Mouse (Mus musculus) MN1 (cell line): Measurements from ENCODE around the gene Cfap45.
A peak's percentile ranks its signal among the peaks of the same experiment; 100 is the strongest.

ENCODE experiments used
- DNase-seq: peaks from one replicate; pipeline ENCODE4 v3.0.0-alpha.2; 2016; ENCODE audit warnings: low spot score

Gene Cfap45

GRCm38 (mm10) chr1:172520576-172521440 is at the start of gene Cfap45:
Cfap45 (plus strand) TSS chr1:172520801.
- peak; percentile 94 for DNase-seq

- DNase-seq, result no peak
Measured at GRCm38 (mm10) chr1:172472909-172473308, 47.7 kb upstream of the Cfap45 start.

GRCm38 (mm10) chr1:172474196-172474595 is 46.4 kb upstream of the Cfap45 start:
- no peak for DNase-seq

GRCm38 (mm10) chr1:172475054-172475741 is 45.4 kb upstream of the Cfap45 start, which contains the start of gene Slamf9:
Slamf9 (plus strand) TSS chr1:172475358.
- DNase-seq, result peak; percentile 36

- no peak for DNase-seq
Measured at GRCm38 (mm10) chr1:172478020-172478419, 42.6 kb upstream of the Cfap45 start.

- no peak for DNase-seq
Measured at GRCm38 (mm10) chr1:172480376-172480775, 40.2 kb upstream of the Cfap45 start.

- no peak for DNase-seq
Measured at GRCm38 (mm10) chr1:172481111-172481510, 39.5 kb upstream of the Cfap45 start.

GRCm38 (mm10) chr1:172481540-172482280 is 38.9 kb upstream of the Cfap45 start, which contains the start of gene Igsf9:
Igsf9 (plus strand) TSS chr1:172481788.
- peak; percentile 96 for DNase-seq

GRCm38 (mm10) chr1:172482518-172483360 is 37.9 kb upstream of the Cfap45 start:
- DNase-seq, result peak; percentile 43

GRCm38 (mm10) chr1:172483361-172483660 is 37.3 kb upstream of the Cfap45 start:
- peak; percentile 42 for DNase-seq

GRCm38 (mm10) chr1:172484236-172484635 is 36.4 kb upstream of the Cfap45 start:
- no peak for DNase-seq

- no peak for DNase-seq
Measured at GRCm38 (mm10) chr1:172484671-172485070, 35.9 kb upstream of the Cfap45 start.

- no peak for DNase-seq
Measured at GRCm38 (mm10) chr1:172485821-172486220, 34.8 kb upstream of the Cfap45 start.

- no peak for DNase-seq
Measured at GRCm38 (mm10) chr1:172486236-172486635, 34.4 kb upstream of the Cfap45 start.

GRCm38 (mm10) chr1:172486651-172487050 is 34.0 kb upstream of the Cfap45 start:
- no peak for DNase-seq

GRCm38 (mm10) chr1:172487859-172488258 is 32.7 kb upstream of the Cfap45 start:
- DNase-seq, result no peak

GRCm38 (mm10) chr1:172488831-172489230 is 31.8 kb upstream of the Cfap45 start:
- no peak for DNase-seq

GRCm38 (mm10) chr1:172489585-172490250 is 30.9 kb upstream of the Cfap45 start:
- no peak for DNase-seq

- peak; percentile 90 for DNase-seq
Measured at GRCm38 (mm10) chr1:172490261-172490661, 30.3 kb upstream of the Cfap45 start.

GRCm38 (mm10) chr1:172492047-172492446 is 28.6 kb upstream of the Cfap45 start:
- no peak for DNase-seq

- peak; percentile 37 for DNase-seq
Measured at GRCm38 (mm10) chr1:172493516-172493915, 27.1 kb upstream of the Cfap45 start.
